Mouse (Mus musculus): ENCODE results near the gene Daam1.
A peak's percentile ranks its signal among the peaks of the same experiment; 100 is the strongest.

Gene Daam1

GRCm38 (mm10) chr12:71795626-71796025, 35.3 kb upstream of the Daam1 start:
- Histone ChIP-seq H3K36me3 (ENCODE audit: insufficient read depth, low read length) (no peaks in the 10 kb centered on the region), H3K27me3 (ENCODE audit: insufficient read depth, low read length) (peaks cover 12% of the 10 kb centered on the region; the same call in 1 of the 2 replicates), H3K4me3 (replicated peaks; ENCODE audit: low read length) (no peak overlapping the region), H3K4me1 (replicated peaks; ENCODE audit: low read depth, low read length) (peaks cover 5% of the 10 kb centered on the region), H3K9me3 (ENCODE audit: low read length) (no peaks in the 10 kb centered on the region)
- no peak for TF ChIP-seq POU5F1 (IDR thresholded peaks at IDR 0.05; ENCODE audit: borderline replicate concordance, low read length)
- no peak for TF ChIP-seq CTCF (conservative IDR thresholded peaks at IDR 0.05; ENCODE audit: low read length)
- TF ChIP-seq NANOG (IDR thresholded peaks at IDR 0.05; ENCODE audit: borderline replicate concordance, low read length), result no peak

- Histone ChIP-seq H3K9me3 (ENCODE audit: low read length) (no peaks in the 10 kb centered on the region), H3K4me3 (replicated peaks; ENCODE audit: low read length) (no peak overlapping the region), H3K4me1 (replicated peaks; ENCODE audit: low read depth, low read length) (peaks cover 5% of the 10 kb centered on the region), H3K36me3 (ENCODE audit: insufficient read depth, low read length) (no peaks in the 10 kb centered on the region), H3K27me3 (ENCODE audit: insufficient read depth, low read length) (peaks cover 12% of the 10 kb centered on the region; the same call in 1 of the 2 replicates)
- TF ChIP-seq POU5F1 (IDR thresholded peaks at IDR 0.05; ENCODE audit: borderline replicate concordance, low read length) (no peak), NANOG (IDR thresholded peaks at IDR 0.05; ENCODE audit: borderline replicate concordance, low read length) (no peak), CTCF (conservative IDR thresholded peaks at IDR 0.05; ENCODE audit: low read length) (no peak)
These were observed 34.4 kb upstream of the Daam1 start for GRCm38 (mm10) chr12:71796517-71796916.

GRCm38 (mm10) chr12:71807306-71807705, 23.6 kb upstream of the Daam1 start:
- Histone ChIP-seq H3K36me3 (ENCODE audit: insufficient read depth, low read length) (no peaks in the 10 kb centered on the region), H3K4me1 (replicated peaks; ENCODE audit: low read depth, low read length) (peaks cover 1% of the 10 kb centered on the region; the same call in 1 of the 2 replicates), H3K27me3 (ENCODE audit: insufficient read depth, low read length) (no peaks in the 10 kb centered on the region), H3K4me3 (replicated peaks; ENCODE audit: low read length) (no peak overlapping the region), H3K9me3 (ENCODE audit: low read length) (no peaks in the 10 kb centered on the region)
- TF ChIP-seq POU5F1 (IDR thresholded peaks at IDR 0.05; ENCODE audit: borderline replicate concordance, low read length) (no peak), NANOG (IDR thresholded peaks at IDR 0.05; ENCODE audit: borderline replicate concordance, low read length) (no peak), CTCF (conservative IDR thresholded peaks at IDR 0.05; ENCODE audit: low read length) (no peak)

GRCm38 (mm10) chr12:71808631-71809030, 22.2 kb upstream of the Daam1 start:
- TF ChIP-seq CTCF (conservative IDR thresholded peaks at IDR 0.05; ENCODE audit: low read length), result no peak
- TF ChIP-seq POU5F1 (IDR thresholded peaks at IDR 0.05; ENCODE audit: borderline replicate concordance, low read length), result no peak
- TF ChIP-seq NANOG (IDR thresholded peaks at IDR 0.05; ENCODE audit: borderline replicate concordance, low read length), result no peak
- no peaks in the 10 kb centered on the region for H3K36me3 ChIP-seq (ENCODE audit: insufficient read depth, low read length)
- no peaks in the 10 kb centered on the region for H3K9me3 ChIP-seq (ENCODE audit: low read length)
- peaks cover 11% of the 10 kb centered on the region for H3K4me1 ChIP-seq (replicated peaks; ENCODE audit: low read depth, low read length)
- H3K4me3 ChIP-seq (replicated peaks; ENCODE audit: low read length), result no peak overlapping the region
- no peaks in the 10 kb centered on the region for H3K27me3 ChIP-seq (ENCODE audit: insufficient read depth, low read length)

- peaks cover 17% of the 10 kb centered on the region for H3K4me1 ChIP-seq (replicated peaks; ENCODE audit: low read depth, low read length)
- no peaks in the 10 kb centered on the region for H3K27me3 ChIP-seq (ENCODE audit: insufficient read depth, low read length)
- H3K9me3 ChIP-seq (ENCODE audit: low read length), result no peaks in the 10 kb centered on the region
- TF ChIP-seq NANOG (IDR thresholded peaks at IDR 0.05; ENCODE audit: borderline replicate concordance, low read length) (no peak), CTCF (conservative IDR thresholded peaks at IDR 0.05; ENCODE audit: low read length) (peak; percentile 66), POU5F1 (IDR thresholded peaks at IDR 0.05; ENCODE audit: borderline replicate concordance, low read length) (no peak)
- H3K36me3 ChIP-seq (ENCODE audit: insufficient read depth, low read length), result no peaks in the 10 kb centered on the region
- H3K4me3 ChIP-seq (replicated peaks; ENCODE audit: low read length), result no peak overlapping the region
These were observed 21.3 kb upstream of the Daam1 start for GRCm38 (mm10) chr12:71809550-71809949.

GRCm38 (mm10) chr12:71812567-71812966, 18.3 kb upstream of the Daam1 start:
- no peaks in the 10 kb centered on the region for H3K27me3 ChIP-seq (ENCODE audit: insufficient read depth, low read length)
- no peak overlapping the region for H3K4me3 ChIP-seq (replicated peaks; ENCODE audit: low read length)
- no peak for TF ChIP-seq POU5F1 (IDR thresholded peaks at IDR 0.05; ENCODE audit: borderline replicate concordance, low read length)
- no peak for TF ChIP-seq CTCF (conservative IDR thresholded peaks at IDR 0.05; ENCODE audit: low read length)
- TF ChIP-seq NANOG (IDR thresholded peaks at IDR 0.05; ENCODE audit: borderline replicate concordance, low read length), result no peak
- no peaks in the 10 kb centered on the region for H3K36me3 ChIP-seq (ENCODE audit: insufficient read depth, low read length)
- H3K9me3 ChIP-seq (ENCODE audit: low read length), result no peaks in the 10 kb centered on the region
- peaks cover 17% of the 10 kb centered on the region for H3K4me1 ChIP-seq (replicated peaks; ENCODE audit: low read depth, low read length)

- TF ChIP-seq POU5F1 (IDR thresholded peaks at IDR 0.05; ENCODE audit: borderline replicate concordance, low read length) (no peak), NANOG (IDR thresholded peaks at IDR 0.05; ENCODE audit: borderline replicate concordance, low read length) (no peak), CTCF (conservative IDR thresholded peaks at IDR 0.05; ENCODE audit: low read length) (no peak)
- Histone ChIP-seq H3K36me3 (ENCODE audit: insufficient read depth, low read length) (no peaks in the 10 kb centered on the region), H3K4me1 (replicated peaks; ENCODE audit: low read depth, low read length) (peaks cover 17% of the 10 kb centered on the region), H3K4me3 (replicated peaks; ENCODE audit: low read length) (no peak overlapping the region), H3K27me3 (ENCODE audit: insufficient read depth, low read length) (no peaks in the 10 kb centered on the region), H3K9me3 (ENCODE audit: low read length) (no peaks in the 10 kb centered on the region)
These were observed 17.6 kb upstream of the Daam1 start for GRCm38 (mm10) chr12:71813251-71813650.

- Histone ChIP-seq H3K4me3 (replicated peaks; ENCODE audit: low read length) (no peak overlapping the region), H3K4me1 (replicated peaks; ENCODE audit: low read depth, low read length) (peaks cover 17% of the 10 kb centered on the region), H3K27me3 (ENCODE audit: insufficient read depth, low read length) (no peaks in the 10 kb centered on the region), H3K9me3 (ENCODE audit: low read length) (no peaks in the 10 kb centered on the region), H3K36me3 (ENCODE audit: insufficient read depth, low read length) (no peaks in the 10 kb centered on the region)
- TF ChIP-seq POU5F1 (IDR thresholded peaks at IDR 0.05; ENCODE audit: borderline replicate concordance, low read length) (no peak), CTCF (conservative IDR thresholded peaks at IDR 0.05; ENCODE audit: low read length) (no peak), NANOG (IDR thresholded peaks at IDR 0.05; ENCODE audit: borderline replicate concordance, low read length) (no peak)
These were observed 17.1 kb upstream of the Daam1 start for GRCm38 (mm10) chr12:71813761-71814160.

- TF ChIP-seq POU5F1 (IDR thresholded peaks at IDR 0.05; ENCODE audit: borderline replicate concordance, low read length) (no peak), CTCF (conservative IDR thresholded peaks at IDR 0.05; ENCODE audit: low read length) (no peak), NANOG (IDR thresholded peaks at IDR 0.05; ENCODE audit: borderline replicate concordance, low read length) (no peak)
- H3K27me3 ChIP-seq (ENCODE audit: insufficient read depth, low read length), result no peaks in the 10 kb centered on the region
- H3K4me1 ChIP-seq (replicated peaks; ENCODE audit: low read depth, low read length), result no peaks in the 10 kb centered on the region
- H3K9me3 ChIP-seq (ENCODE audit: low read length), result no peaks in the 10 kb centered on the region
- H3K36me3 ChIP-seq (ENCODE audit: insufficient read depth, low read length), result no peaks in the 10 kb centered on the region
- H3K4me3 ChIP-seq (replicated peaks; ENCODE audit: low read length), result no peak overlapping the region
These were observed 10.8 kb upstream of the Daam1 start for GRCm38 (mm10) chr12:71820094-71820493.
